Mouse (Mus musculus): ENCODE results near the gene Cxcl9.

DNA sequence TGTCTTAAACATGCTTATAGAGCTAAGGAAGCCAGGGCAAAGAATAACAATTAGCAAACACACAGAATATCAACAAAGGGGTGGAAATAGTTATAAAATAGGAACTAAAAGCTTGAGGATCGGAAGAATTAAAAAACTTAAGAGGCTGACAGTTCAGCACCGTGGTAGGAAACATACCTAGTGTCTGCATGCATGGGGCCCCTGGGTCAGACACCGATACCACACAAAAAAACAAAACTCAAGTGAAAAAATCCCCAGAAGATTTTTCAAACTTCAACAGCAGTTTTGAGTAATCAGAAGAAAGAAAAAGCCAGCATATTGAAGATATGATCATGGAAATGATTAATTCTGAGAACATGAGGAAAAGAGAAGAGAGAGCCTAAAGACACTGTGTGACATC, 8.9 kb upstream of the Cxcl9 start:
- no peak for TF ChIP-seq BHLHE40 (IDR thresholded peaks at IDR 0.05; ENCODE audit: borderline replicate concordance, low read depth, low read length)
- no peak for TF ChIP-seq CTCF (IDR thresholded peaks at IDR 0.05 in 2 of 3, conservative IDR thresholded peaks at IDR 0.05 in 1 of 3; ENCODE audit: control insufficient read depth in 1 of 3, insufficient read depth in 1 of 3, low read depth in 2 of 3, low read length in 3 of 3, poor library complexity in 1 of 3, severe bottlenecking in 1 of 3)
- TF ChIP-seq POLR2A (IDR thresholded peaks at IDR 0.05; ENCODE audit: control insufficient read depth in 1 of 2, insufficient read depth in 1 of 2, low read depth in 1 of 2, low read length in 2 of 2, poor library complexity in 1 of 2): no peak
- TF ChIP-seq MAZ (IDR thresholded peaks at IDR 0.05; ENCODE audit: low read depth, low read length): no peak
- no peak for TF ChIP-seq EP300 (IDR thresholded peaks at IDR 0.05; ENCODE audit: low read depth in 1 of 2, low read length in 2 of 2)
- TF ChIP-seq GABPA (IDR thresholded peaks at IDR 0.05; ENCODE audit: low read depth, low read length): no peak
- TF ChIP-seq JUND (IDR thresholded peaks at IDR 0.05; ENCODE audit: low read depth, low read length): no peak
- TF ChIP-seq SIN3A (IDR thresholded peaks at IDR 0.05; ENCODE audit: low read length): no peak

Data from MEL (cell line).